ENCODE assay signal across 26 mouse cellular contexts in the genomic region with DNA sequence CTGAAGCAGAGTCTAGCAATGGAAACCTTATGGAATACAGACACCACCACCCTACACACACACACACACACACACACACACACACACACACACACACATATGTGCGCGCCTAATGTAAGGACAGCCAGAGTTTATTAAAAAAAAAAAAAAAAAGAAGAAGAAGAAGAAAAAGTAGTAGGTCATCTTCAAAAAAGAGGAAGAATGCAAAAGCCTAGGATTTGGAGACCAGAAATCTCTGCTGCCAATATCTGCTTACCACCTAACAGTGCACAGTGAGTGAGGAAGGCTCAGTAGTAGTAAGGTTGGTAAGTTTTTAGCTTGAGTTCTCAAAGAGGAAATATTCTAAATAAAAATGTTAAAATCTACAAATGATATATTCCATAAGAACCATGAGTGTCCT. TPM values are rescaled to one million over a fixed set of nuclear protein-coding genes. Genes with fewer than 3 reads are reported as not detected.
DNase-seq lines count a peak whose midpoint lies in the region; ATAC-seq and TF ChIP-seq lines count a peak whose summit lies in the region.
"Had no signal": no experiment of that assay in that cellular context is flagged by ENCODE, and none has a peak within 500 bp of the region (broad histone marks: within the 10 kb centered on the region; RNA-seq: fewer than 3 reads in every experiment).

No protein-coding gene starts in this region.

- no peaks in the 10 kb centered on the region for H3K79me2 ChIP-seq in heart, adult 2 months (replicated peaks; ENCODE audit: control insufficient read depth, insufficient read depth, low read length)

- peaks cover 64% of the 10 kb centered on the region for H3K36me3 ChIP-seq in heart, embryonic 13.5 days
- H3K36me3 ChIP-seq in heart, adult 2 months (ENCODE audit: control insufficient read depth, insufficient read depth, low read length), result no peaks in the 10 kb centered on the region
- H3K36me3 ChIP-seq in midbrain, postnatal 0 days (ENCODE audit: insufficient read depth, low read length), result peaks cover 28% of the 10 kb centered on the region
- peaks cover 21% of the 10 kb centered on the region for H3K36me3 ChIP-seq in midbrain, embryonic 16.5 days (ENCODE audit: control insufficient read depth, insufficient read depth, low read length)

- H3K27ac ChIP-seq in heart, embryonic 13.5 days (replicated peaks), result no peak overlapping the region
- no peak overlapping the region for H3K27ac ChIP-seq in heart, adult 2 months
- no peak overlapping the region for H3K27ac ChIP-seq in midbrain, postnatal 0 days (ENCODE audit: low read depth, low read length)
- no peak overlapping the region for H3K27ac ChIP-seq in midbrain, embryonic 16.5 days (ENCODE audit: low read length)
- H3K27ac ChIP-seq in bone marrow macrophage, adult 2 months (ENCODE audit: insufficient read depth, low read depth, low read length), result peak overlapping the region; percentile 60
- H3K27ac ChIP-seq in layer of hippocampus, adult 2 months, result no peak overlapping the region
- H3K27ac ChIP-seq: forebrain, embryonic 12.5 days; heart, embryonic 15.5 days had no signal

- no peaks in the 10 kb centered on the region for H3K27me3 ChIP-seq in heart, embryonic 13.5 days (replicated peaks)
- H3K27me3 ChIP-seq in heart, adult 2 months (ENCODE audit: control insufficient read depth, insufficient read depth, low read length), result no peaks in the 10 kb centered on the region
- no peaks in the 10 kb centered on the region for H3K27me3 ChIP-seq in midbrain, postnatal 0 days (ENCODE audit: insufficient read depth, low read length)
- no peaks in the 10 kb centered on the region for H3K27me3 ChIP-seq in midbrain, embryonic 16.5 days (ENCODE audit: control insufficient read depth, insufficient read depth, low read depth, low read length)
- H3K27me3 ChIP-seq: heart, embryonic 15.5 days had no signal

- TF ChIP-seq POLR2A in heart, adult 2 months (IDR thresholded peaks at IDR 0.05; ENCODE audit: insufficient read depth, low read depth, low read length), result no peak
- no peak for TF ChIP-seq POLR2A in bone marrow macrophage, adult 2 months (IDR thresholded peaks at IDR 0.05; ENCODE audit: borderline replicate concordance, low read depth, low read length)

- peaks cover 34% of the 10 kb centered on the region for H3K4me1 ChIP-seq in heart, embryonic 13.5 days
- H3K4me1 ChIP-seq in heart, adult 2 months (ENCODE audit: control insufficient read depth, insufficient read depth, low read length), result peaks cover 4% of the 10 kb centered on the region
- peaks cover 11% of the 10 kb centered on the region for H3K4me1 ChIP-seq in midbrain, postnatal 0 days (ENCODE audit: insufficient read depth, low read length)
- H3K4me1 ChIP-seq in midbrain, embryonic 16.5 days (ENCODE audit: control insufficient read depth, insufficient read depth, low read length), result peaks cover 30% of the 10 kb centered on the region
- peaks cover 33% of the 10 kb centered on the region for H3K4me1 ChIP-seq in bone marrow macrophage, adult 2 months (ENCODE audit: control insufficient read depth, insufficient read depth, low read length)

- no peak for TF ChIP-seq CTCF in heart, adult 2 months (IDR thresholded peaks at IDR 0.05)
- no peak for TF ChIP-seq CTCF in midbrain, postnatal 0 days (IDR thresholded peaks at IDR 0.05)
- TF ChIP-seq CTCF in bone marrow macrophage, adult 2 months (IDR thresholded peaks at IDR 0.05; ENCODE audit: low read depth, low read length), result no peak
- no peak for TF ChIP-seq CTCF in layer of hippocampus, adult 2 months (conservative IDR thresholded peaks at IDR 0.05)

- H3K9me3 ChIP-seq in heart, embryonic 13.5 days, result no peaks in the 10 kb centered on the region
- H3K9me3 ChIP-seq in midbrain, postnatal 0 days (ENCODE audit: low read length), result no peaks in the 10 kb centered on the region
- no peaks in the 10 kb centered on the region for H3K9me3 ChIP-seq in midbrain, embryonic 16.5 days (replicated peaks; ENCODE audit: control insufficient read depth, low read length, poor library complexity, severe bottlenecking)
- H3K9me3 ChIP-seq: forebrain, embryonic 12.5 days; heart, embryonic 15.5 days had no signal

- TF ChIP-seq EP300 in heart, adult 2 months (IDR thresholded peaks at IDR 0.05; ENCODE audit: insufficient read depth, low read depth, low read length), result no peak

- no peak for ATAC-seq in heart, embryonic 13.5 days (ENCODE audit: extremely low read depth, insufficient number of reproducible peaks, low FRiP score, low TSS enrichment)
- ATAC-seq in midbrain, postnatal 0 days (ENCODE audit: low FRiP score), result no peak
- ATAC-seq in midbrain, embryonic 16.5 days, result no peak
- no peak for ATAC-seq in activated CD4-positive, CD25-positive, alpha-beta regulatory T cell, adult 4 months
- ATAC-seq: intestine, postnatal 0 days had no signal

- no peak overlapping the region for H3K9ac ChIP-seq in heart, embryonic 13.5 days
- H3K9ac ChIP-seq in heart, adult 2 months (ENCODE audit: low read depth, low read length), result no peak overlapping the region
- 0 out of 2 replicates have a peak overlapping the region, but pooled peaks have one; percentile 29 for H3K9ac ChIP-seq in midbrain, postnatal 0 days (replicated peaks; ENCODE audit: low read length, poor library complexity, severe bottlenecking)
- H3K9ac ChIP-seq in midbrain, embryonic 16.5 days (ENCODE audit: low read depth, low read length), result no peak overlapping the region
- H3K9ac ChIP-seq: forebrain, embryonic 12.5 days; heart, embryonic 15.5 days had no signal

- no peak overlapping the region for H3K4me3 ChIP-seq in heart, embryonic 13.5 days
- H3K4me3 ChIP-seq in heart, adult 2 months, result no peak overlapping the region
- no peak overlapping the region for H3K4me3 ChIP-seq in midbrain, postnatal 0 days (ENCODE audit: low read depth, low read length)
- H3K4me3 ChIP-seq in midbrain, embryonic 16.5 days (ENCODE audit: low read depth, low read length), result no peak overlapping the region
- peak overlapping the region; percentile 28; the same call in 1 of the 2 replicates for H3K4me3 ChIP-seq in bone marrow macrophage, adult 2 months (ENCODE audit: insufficient read depth, low read length)
- no peak overlapping the region for H3K4me3 ChIP-seq in layer of hippocampus, adult 2 months
- H3K4me3 ChIP-seq: erythroblast, embryonic 14.5 days; forebrain, embryonic 12.5 days; heart, embryonic 15.5 days had no signal

- H3K4me2 ChIP-seq in heart, embryonic 13.5 days, result peak overlapping the region; percentile 17; the same call in 1 of the 2 replicates
- H3K4me2 ChIP-seq in midbrain, postnatal 0 days (ENCODE audit: low read depth, low read length, poor library complexity, severe bottlenecking), result no peak overlapping the region
- H3K4me2 ChIP-seq in midbrain, embryonic 16.5 days (ENCODE audit: low read length), result no peak overlapping the region
- H3K4me2 ChIP-seq: forebrain, embryonic 12.5 days; heart, embryonic 15.5 days; midbrain, embryonic 11.5 days had no signal

- no peak for DNase-seq in heart, adult 2 months
- DNase-seq in midbrain, postnatal 0 days (ENCODE audit: low spot score), result no peak
- DNase-seq in layer of hippocampus, adult 2 months (ENCODE audit: low spot score in 2 of 2), result no peak
- DNase-seq: adrenal gland, postnatal 10 days; cerebellum, adult 11 months; cerebellum, adult 9-10 months; cerebellum, postnatal 36 days; gastrocnemius, postnatal 10 days; kidney, adult 9 months; kidney, postnatal 10 days; layer of hippocampus, adult 9-11 months; lung, adult 2 months; lung, postnatal 10 days; right cerebral cortex, postnatal 25 days; thymus, postnatal 25 days had no signal

- 100% methylated on average over 2 of the region's 2 CpGs for WGBS in heart, embryonic 13.5 days
- 85% methylated on average over 2 of the region's 2 CpGs for WGBS in heart, adult 2 months
- WGBS in midbrain, postnatal 0 days, result 96% methylated on average over 2 of the region's 2 CpGs
- 100% methylated on average over 2 of the region's 2 CpGs for WGBS in midbrain, embryonic 16.5 days

- intact Hi-C loops in heart, adult 2 months (cut with DNase I), result no loop called here

RNA-seq across cellular contexts. Expression of a gene that starts 2.7 kb away (rescaled TPM):
- polyA plus RNA-seq in heart, embryonic 13.5 days (2015; fragmentation: Nextera tagmentation; extraction: Ambion mirVana), result 59.2 and 63.5 TPM in 2 replicates
- 10 to 100 TPM; 31.1 to 33.2 TPM for total RNA-seq in heart, adult 2 months (2021)
- 35.1 and 51.8 TPM in 2 replicates for polyA plus RNA-seq in heart, adult 2 months (2012; rRNA removed)
- 81.7 and 89.2 TPM in 2 replicates for total RNA-seq in midbrain, postnatal 0 days (2014; rRNA removed)
- 70.3 and 74.0 TPM in 2 replicates for polyA plus RNA-seq in midbrain, postnatal 0 days (2015; fragmentation: Nextera tagmentation; extraction: Ambion mirVana)
- 94.0 and 98.5 TPM in 2 replicates for polyA plus RNA-seq in midbrain, embryonic 16.5 days (2015; fragmentation: Nextera tagmentation; extraction: Ambion mirVana)
- 120 and 131 TPM in 2 replicates for polyA plus RNA-seq in bone marrow macrophage, adult 2 months (2012; ENCODE audit: insufficient read depth, insufficient read length, missing spikeins)
- 100 to 1,000 TPM; 108 to 132 TPM for total RNA-seq in layer of hippocampus, adult 2 months (2021)
- 10 to 100 TPM; 32.7 to 33.0 TPM for polyA plus RNA-seq in activated CD4-positive, CD25-positive, alpha-beta regulatory T cell, adult 4 months (2017; shearing (Covaris generic))

RNA-seq across cellular contexts. Expression of a gene that starts 6.4 kb away (rescaled TPM):
- 0.23 and 0.38 TPM in 2 replicates for polyA plus RNA-seq in heart, embryonic 13.5 days (2015; fragmentation: Nextera tagmentation; extraction: Ambion mirVana)
- total RNA-seq in heart, adult 2 months (2021), result 1 to 10 TPM; 1.4 to 3.2 TPM
- 2.9 and 4.0 TPM in 2 replicates for polyA plus RNA-seq in heart, adult 2 months (2012; rRNA removed)
- total RNA-seq in midbrain, postnatal 0 days (2014; rRNA removed), result 0.27 and 0.57 TPM in 2 replicates
- 0.96 and 1.1 TPM in 2 replicates for polyA plus RNA-seq in midbrain, postnatal 0 days (2015; fragmentation: Nextera tagmentation; extraction: Ambion mirVana)
- 0.53 and 0.66 TPM in 2 replicates for polyA plus RNA-seq in midbrain, embryonic 16.5 days (2015; fragmentation: Nextera tagmentation; extraction: Ambion mirVana)
- polyA plus RNA-seq in bone marrow macrophage, adult 2 months (2012; ENCODE audit: insufficient read depth, insufficient read length, missing spikeins), result 20.8 and 23.9 TPM in 2 replicates
- total RNA-seq in layer of hippocampus, adult 2 months (2021), result 1 to 10 TPM; 2.1 to 2.5 TPM
- not detected for polyA plus RNA-seq in activated CD4-positive, CD25-positive, alpha-beta regulatory T cell, adult 4 months (2017; shearing (Covaris generic))
- polyA plus RNA-seq: erythroblast, embryonic 14.5 days; hindbrain, embryonic 11.5 days; limb, embryonic 11.5 days; midbrain, embryonic 11.5 days had no signal

RNA-seq across cellular contexts. Expression of a gene that starts 6.9 kb away (rescaled TPM):
- polyA plus RNA-seq in heart, embryonic 13.5 days (2015; fragmentation: Nextera tagmentation; extraction: Ambion mirVana), result 372 and 373 TPM in 2 replicates
- 100 to 1,000 TPM; 173 to 198 TPM for total RNA-seq in heart, adult 2 months (2021)
- 147 and 250 TPM in 2 replicates for polyA plus RNA-seq in heart, adult 2 months (2012; rRNA removed)
- total RNA-seq in midbrain, postnatal 0 days (2014; rRNA removed), result 767 and 793 TPM in 2 replicates
- polyA plus RNA-seq in midbrain, postnatal 0 days (2015; fragmentation: Nextera tagmentation; extraction: Ambion mirVana), result 501 and 502 TPM in 2 replicates
- polyA plus RNA-seq in midbrain, embryonic 16.5 days (2015; fragmentation: Nextera tagmentation; extraction: Ambion mirVana), result 477 and 496 TPM in 2 replicates
- polyA plus RNA-seq in bone marrow macrophage, adult 2 months (2012; ENCODE audit: insufficient read depth, insufficient read length, missing spikeins), result 303 and 319 TPM in 2 replicates
- total RNA-seq in layer of hippocampus, adult 2 months (2021), result 100 to 1,000 TPM; 342 to 344 TPM
- polyA plus RNA-seq in activated CD4-positive, CD25-positive, alpha-beta regulatory T cell, adult 4 months (2017; shearing (Covaris generic)), result 100 to 1,000 TPM; 202 to 297 TPM

RNA-seq across cellular contexts. Expression of a gene that starts 13.2 kb away (rescaled TPM):
- 8.8 and 10.5 TPM in 2 replicates for polyA plus RNA-seq in heart, embryonic 13.5 days (2015; fragmentation: Nextera tagmentation; extraction: Ambion mirVana)
- 1 to 10 TPM; 7.4 to 7.6 TPM for total RNA-seq in heart, adult 2 months (2021)
- polyA plus RNA-seq in heart, adult 2 months (2012; rRNA removed), result 7.0 and 14.8 TPM in 2 replicates
- total RNA-seq in midbrain, postnatal 0 days (2014; rRNA removed), result 7.2 and 10.3 TPM in 2 replicates
- 10.6 and 11.0 TPM in 2 replicates for polyA plus RNA-seq in midbrain, postnatal 0 days (2015; fragmentation: Nextera tagmentation; extraction: Ambion mirVana)
- polyA plus RNA-seq in midbrain, embryonic 16.5 days (2015; fragmentation: Nextera tagmentation; extraction: Ambion mirVana), result 6.4 and 9.7 TPM in 2 replicates
- polyA plus RNA-seq in bone marrow macrophage, adult 2 months (2012; ENCODE audit: insufficient read depth, insufficient read length, missing spikeins), result 1,401 and 1,598 TPM in 2 replicates
- 10 to 100 TPM in 1 of 2 experiments, 1 to 10 TPM in 1; 9.7 to 15.4 TPM for total RNA-seq in layer of hippocampus, adult 2 months (2021)
- 1 to 10 TPM; 3.3 to 5.3 TPM for polyA plus RNA-seq in activated CD4-positive, CD25-positive, alpha-beta regulatory T cell, adult 4 months (2017; shearing (Covaris generic))

RNA-seq across cellular contexts. Expression of a gene that starts 16.5 kb away (rescaled TPM):
- polyA plus RNA-seq in heart, embryonic 13.5 days (2015; fragmentation: Nextera tagmentation; extraction: Ambion mirVana), result 4.7 and 5.7 TPM in 2 replicates
- total RNA-seq in heart, adult 2 months (2021), result 10 to 100 TPM; 18.4 to 21.9 TPM
- polyA plus RNA-seq in heart, adult 2 months (2012; rRNA removed), result 29.2 and 32.0 TPM in 2 replicates
- 4.7 and 6.2 TPM in 2 replicates for total RNA-seq in midbrain, postnatal 0 days (2014; rRNA removed)
- polyA plus RNA-seq in midbrain, postnatal 0 days (2015; fragmentation: Nextera tagmentation; extraction: Ambion mirVana), result 4.3 and 4.5 TPM in 2 replicates
- polyA plus RNA-seq in midbrain, embryonic 16.5 days (2015; fragmentation: Nextera tagmentation; extraction: Ambion mirVana), result 2.3 and 3.0 TPM in 2 replicates
- polyA plus RNA-seq in bone marrow macrophage, adult 2 months (2012; ENCODE audit: insufficient read depth, insufficient read length, missing spikeins), result 97.6 and 101 TPM in 2 replicates
- 1 to 10 TPM; 8.9 to 9.6 TPM for total RNA-seq in layer of hippocampus, adult 2 months (2021)
- polyA plus RNA-seq in activated CD4-positive, CD25-positive, alpha-beta regulatory T cell, adult 4 months (2017; shearing (Covaris generic)), result not detected
